Mouse (Mus musculus): ENCODE data around the gene Shoc2.
"Not testable (repeated sequence)": the region's sequence is repeated elsewhere in the genome, so short reads cannot be mapped to it uniquely, and the experiment has no call there.

Gene Shoc2

DNA sequence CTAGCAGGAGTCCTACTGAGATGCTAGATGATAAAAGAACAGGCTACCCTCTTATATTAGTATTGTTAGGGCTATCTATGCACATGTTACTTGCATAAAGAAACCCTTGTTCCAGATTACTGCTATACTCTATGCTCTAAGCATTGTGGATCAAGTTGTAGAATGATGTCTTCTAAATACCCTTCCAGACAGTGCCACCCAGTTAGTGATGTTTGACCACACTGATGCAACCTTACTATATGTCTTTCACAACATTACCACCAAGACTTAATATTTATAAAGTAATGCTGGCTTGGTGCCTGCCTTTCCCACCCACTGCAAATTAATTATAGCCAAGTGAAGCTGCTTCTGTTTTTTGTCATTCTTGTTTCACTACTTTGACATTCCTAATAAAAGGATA is 11.1 kb upstream of the Shoc2 start:
- no peak for DNase-seq (ENCODE audit: low spot score in 2 of 2)

DNA sequence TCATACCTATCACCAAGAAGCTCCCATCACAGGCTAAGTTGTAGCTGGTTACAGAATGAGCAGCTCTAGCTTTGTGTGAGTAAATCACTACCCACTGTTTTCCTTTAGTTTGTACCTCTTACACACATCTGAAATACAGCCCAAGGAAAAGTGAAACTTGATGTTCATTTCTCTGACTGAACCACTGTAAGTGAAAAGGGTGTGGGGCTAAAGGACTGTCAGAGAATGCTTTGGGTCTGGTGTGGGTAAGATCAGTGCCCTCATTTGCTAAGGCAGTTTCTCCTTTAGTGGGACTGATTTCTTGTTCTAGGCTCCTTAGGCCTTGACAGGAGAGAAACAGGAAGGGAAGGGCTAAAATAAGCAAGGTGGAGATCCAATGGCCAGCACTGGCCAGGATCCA is 10.1 kb upstream of the Shoc2 start:
- DNase-seq (ENCODE audit: low spot score in 2 of 2) = no peak

- no peak for DNase-seq (ENCODE audit: low spot score in 2 of 2)
Measured at GRCm38 (mm10) chr19:53939467-53939866, 4.6 kb upstream of the Shoc2 start.

DNA sequence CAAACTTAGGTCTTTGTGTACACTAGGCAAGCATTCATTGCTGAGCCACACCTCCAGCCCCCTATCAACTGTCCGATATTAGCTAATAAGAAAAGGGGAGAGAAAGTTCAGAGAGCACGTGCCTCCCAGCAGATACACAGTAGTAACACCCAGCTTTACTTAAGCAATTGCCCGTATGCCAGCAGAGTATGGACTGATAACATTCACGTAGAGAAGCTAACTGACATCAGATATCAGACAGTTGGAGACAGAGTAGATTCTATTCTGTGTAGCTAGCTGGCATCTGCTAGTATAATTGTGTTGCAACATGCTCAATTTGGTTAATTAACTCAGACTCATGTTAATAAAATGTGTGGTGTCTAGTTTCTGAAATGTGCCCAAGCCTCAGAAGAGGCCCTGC is 3.0 kb upstream of the Shoc2 start:
- no peak for DNase-seq (ENCODE audit: low spot score in 2 of 2)

GRCm38 (mm10) chr19:53942342-53942741 is 1.8 kb upstream of the Shoc2 start:
- DNase-seq (ENCODE audit: low spot score in 2 of 2) = no peak

DNA sequence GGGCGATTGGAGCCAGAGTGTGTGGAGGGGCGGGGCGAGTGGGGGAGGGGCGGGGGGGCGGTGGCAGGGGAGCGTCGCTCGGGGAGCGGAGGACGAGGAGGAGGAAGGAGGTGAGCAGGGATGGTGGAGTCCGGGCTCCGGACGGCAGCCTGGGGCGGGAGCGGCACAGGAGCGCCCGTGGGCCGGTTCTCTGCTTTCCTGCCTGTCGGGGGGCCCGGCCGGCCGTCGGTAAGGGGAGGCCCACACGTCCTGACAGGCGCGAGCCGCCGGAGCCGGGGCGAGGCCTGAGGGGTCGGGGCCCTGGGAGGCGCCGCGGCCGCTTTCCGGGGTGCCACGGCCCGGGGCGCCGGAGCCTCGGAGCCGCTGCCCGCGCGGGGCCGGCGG is 672 bp downstream of the Shoc2 start:
- DNase-seq (ENCODE audit: low spot score in 2 of 2) = no peak

GRCm38 (mm10) chr19:53945171-53946042 is 1.3 kb downstream of the Shoc2 start:
- peak; percentile 29 to 42 for DNase-seq (ENCODE audit: low spot score in 2 of 2)

DNA sequence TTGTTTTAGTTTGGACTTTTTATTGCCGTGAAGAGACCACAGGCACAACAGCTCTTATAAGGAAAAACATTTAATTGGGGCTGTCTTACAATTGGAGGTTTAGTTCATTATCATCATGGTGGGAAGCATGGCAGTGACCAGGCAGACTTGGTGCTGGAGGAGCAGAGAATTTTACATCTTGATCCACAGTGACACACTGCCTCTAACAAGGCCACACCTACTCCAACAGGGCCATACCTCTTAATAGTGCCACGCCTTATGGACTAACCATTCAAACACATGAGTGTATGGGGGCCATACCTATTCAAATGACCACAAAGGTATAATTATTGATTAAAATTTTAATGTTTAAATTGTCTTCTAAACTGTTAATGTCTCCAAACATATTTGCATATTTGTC is 13.4 kb downstream of the Shoc2 start:
- DNase-seq (ENCODE audit: low spot score in 2 of 2) = no peak

DNA sequence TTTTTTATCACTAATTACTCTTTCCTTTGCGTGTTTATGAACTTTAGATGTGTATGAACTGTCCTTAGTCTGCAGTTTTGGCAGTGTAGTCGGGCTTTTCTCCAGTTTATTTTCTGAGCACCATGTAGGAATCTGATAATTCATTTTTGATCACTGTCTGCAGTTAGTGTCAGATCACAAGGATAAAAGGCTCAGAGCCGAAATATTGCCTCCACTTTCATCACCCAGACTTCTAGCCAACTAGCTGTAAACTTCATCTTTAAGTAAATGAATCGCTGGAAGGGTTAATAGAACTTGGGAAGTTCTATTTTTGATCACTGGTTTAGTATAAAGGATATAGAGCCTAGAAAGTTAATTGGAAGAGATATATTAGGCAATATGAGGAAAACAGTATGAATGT is 18.4 kb downstream of the Shoc2 start:
- DNase-seq (ENCODE audit: low spot score in 2 of 2) = no peak

GRCm38 (mm10) chr19:53964347-53964746 is 20.2 kb downstream of the Shoc2 start:
- DNase-seq (ENCODE audit: low spot score in 2 of 2) = not testable (repeated sequence)

DNA sequence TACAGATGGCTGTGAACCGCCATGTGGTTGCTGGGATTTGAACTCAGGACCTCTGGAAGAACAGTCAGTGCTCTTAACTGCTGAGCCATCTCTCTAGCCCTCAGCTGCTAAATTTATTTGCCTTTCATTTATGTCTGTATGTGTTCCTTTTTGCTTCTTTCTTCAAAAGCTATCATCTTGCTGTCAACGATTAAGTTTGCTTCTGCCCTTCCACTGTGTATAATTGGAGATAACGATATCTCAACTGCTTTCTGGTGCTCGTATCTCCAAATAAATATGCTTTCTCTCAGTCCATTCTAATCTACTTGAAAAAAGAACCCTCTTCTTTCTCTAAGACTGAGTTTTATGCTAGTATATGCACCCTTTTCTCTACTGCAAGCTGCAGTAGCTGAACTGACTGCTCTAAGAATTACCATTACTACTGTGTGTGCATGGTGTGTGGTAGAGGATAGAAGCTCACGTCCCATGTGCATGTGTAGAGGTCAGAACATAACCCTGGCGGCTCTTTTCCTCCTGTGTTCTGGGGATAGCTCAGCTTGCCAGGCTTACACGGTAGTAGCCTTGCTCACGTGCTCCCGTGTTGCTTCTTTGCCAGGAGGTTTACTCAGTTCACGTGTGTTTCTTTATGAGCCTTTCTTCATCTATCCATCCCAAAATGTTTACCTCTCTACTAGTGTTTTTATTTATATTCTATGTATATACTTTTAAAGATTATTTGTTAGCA is 21.0 kb downstream of the Shoc2 start:
- no peak for DNase-seq (ENCODE audit: low spot score in 2 of 2)

DNA sequence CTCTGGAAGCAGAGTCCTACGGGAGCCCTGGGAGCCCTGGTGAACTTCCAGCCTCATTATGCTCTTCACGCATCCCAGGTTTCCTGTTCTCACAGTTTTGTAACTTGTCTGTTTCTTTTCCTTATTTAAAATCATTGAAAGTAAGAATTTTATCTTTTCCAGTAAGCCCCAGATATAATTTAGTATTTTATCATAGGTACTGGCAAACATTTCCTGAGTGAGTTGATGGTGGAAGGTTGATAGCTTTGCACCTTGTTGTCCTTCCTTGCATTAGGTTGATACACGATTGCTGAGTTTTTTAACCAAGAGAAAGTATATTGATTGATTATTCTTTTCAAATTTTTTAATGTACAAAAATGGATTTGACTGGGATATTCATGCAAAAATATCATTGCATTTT is 25.1 kb downstream of the Shoc2 start:
- DNase-seq (ENCODE audit: low spot score in 2 of 2) = no peak

- no peak for DNase-seq (ENCODE audit: low spot score in 2 of 2)
Measured at GRCm38 (mm10) chr19:53971938-53972337, 27.8 kb downstream of the Shoc2 start.

- DNase-seq (ENCODE audit: low spot score in 2 of 2) = no peak
Measured at GRCm38 (mm10) chr19:53973656-53974055, 29.6 kb downstream of the Shoc2 start.

GRCm38 (mm10) chr19:53982041-53982440 is 37.9 kb downstream of the Shoc2 start:
- no peak for DNase-seq (ENCODE audit: low spot score in 2 of 2)

GRCm38 (mm10) chr19:53983336-53983735 is 39.2 kb downstream of the Shoc2 start:
- DNase-seq (ENCODE audit: low spot score in 2 of 2) = no peak

DNA sequence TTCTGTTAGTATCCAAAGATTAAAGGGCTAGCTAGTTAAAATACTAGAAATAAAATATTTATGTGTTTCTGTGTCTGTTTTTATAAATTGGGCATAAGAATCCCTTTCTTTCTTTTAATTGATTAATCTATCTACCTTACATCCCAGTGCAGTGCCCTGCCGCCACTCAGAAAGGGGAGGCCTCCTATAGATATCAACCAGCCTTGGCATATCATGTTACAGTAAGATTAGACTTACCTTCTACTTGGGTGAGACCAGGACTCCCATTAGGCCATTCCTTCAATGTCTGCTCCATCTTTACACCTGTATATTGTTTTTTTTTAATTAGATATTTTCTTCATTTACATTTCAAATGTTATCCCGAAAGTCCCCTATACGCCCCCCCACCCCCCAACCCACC is 40.5 kb downstream of the Shoc2 start:
- no peak for DNase-seq (ENCODE audit: low spot score in 2 of 2)

- DNase-seq (ENCODE audit: low spot score in 2 of 2) = no peak
Measured at GRCm38 (mm10) chr19:53990538-53990937, 46.4 kb downstream of the Shoc2 start.

DNA sequence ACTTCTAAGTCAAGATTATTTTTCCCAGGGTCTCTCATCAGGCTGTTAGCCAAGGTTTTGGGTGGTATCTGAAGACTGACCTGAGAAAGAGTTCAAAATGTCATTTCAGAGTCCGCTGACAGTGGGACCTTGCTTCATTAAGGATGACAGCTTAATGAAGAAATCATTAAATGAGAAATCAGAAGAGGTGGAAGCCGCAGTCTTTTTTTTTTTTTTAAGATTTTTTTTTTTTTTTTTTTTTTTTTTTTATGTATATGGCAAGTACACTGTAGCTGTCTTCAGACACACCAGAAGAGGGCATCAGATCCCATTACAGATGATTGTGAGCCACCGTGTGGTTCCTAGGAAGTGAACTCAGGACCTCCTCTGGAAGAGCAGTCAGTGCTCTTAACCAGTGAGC is 49.8 kb downstream of the Shoc2 start:
- DNase-seq (ENCODE audit: low spot score in 2 of 2) = no peak

- no peak for DNase-seq (ENCODE audit: low spot score in 2 of 2)
Measured at GRCm38 (mm10) chr19:53994276-53994675, 50.2 kb downstream of the Shoc2 start.

DNA sequence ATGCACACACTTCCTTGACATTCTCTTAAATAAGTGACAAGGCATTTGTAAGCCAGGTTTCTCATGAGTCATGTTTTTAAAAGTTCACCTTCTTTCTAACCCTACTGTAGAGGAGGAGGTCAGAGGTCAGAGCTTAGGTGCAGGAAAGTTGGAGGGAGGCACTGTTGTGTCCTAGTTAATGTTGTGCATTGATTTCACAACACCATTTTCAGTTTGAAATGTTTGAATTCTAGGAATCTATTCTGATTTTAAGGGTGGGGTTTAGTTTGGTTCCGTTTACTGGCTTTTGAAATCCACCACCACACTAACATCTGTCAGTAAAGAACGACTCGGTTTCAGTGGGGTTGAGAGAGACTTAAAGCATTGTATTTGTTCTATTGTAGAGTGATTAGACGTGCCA is 66.9 kb downstream of the Shoc2 start:
- DNase-seq (ENCODE audit: low spot score in 2 of 2) = no peak

GRCm38 (mm10) chr19:54014999-54015398 is 70.9 kb downstream of the Shoc2 start:
- DNase-seq (ENCODE audit: low spot score in 2 of 2) = no peak

DNA sequence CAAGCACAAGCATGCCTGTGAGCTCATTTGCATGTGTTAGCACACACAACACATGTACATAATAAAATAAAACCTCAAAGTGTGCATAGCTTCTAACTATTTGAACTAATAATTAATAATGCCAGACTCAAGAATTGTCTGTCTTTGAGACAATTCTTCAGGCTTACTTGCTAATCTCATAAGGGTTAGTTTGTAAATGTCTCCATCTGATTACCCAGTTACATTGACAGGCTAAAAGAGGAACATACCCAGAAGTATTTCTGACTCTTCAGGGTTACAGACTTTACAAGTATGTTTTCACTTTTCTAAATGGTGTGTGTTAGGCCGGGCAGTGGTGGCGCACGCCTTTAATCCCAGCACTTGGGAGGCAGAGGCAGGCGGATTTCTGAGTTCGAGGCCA is 71.4 kb downstream of the Shoc2 start:
- no peak for DNase-seq (ENCODE audit: low spot score in 2 of 2)
